Mouse (Mus musculus): ENCODE results near the gene Bcat1.
A peak's percentile ranks its signal among the peaks of the same experiment; 100 is the strongest.

Gene Bcat1

DNA sequence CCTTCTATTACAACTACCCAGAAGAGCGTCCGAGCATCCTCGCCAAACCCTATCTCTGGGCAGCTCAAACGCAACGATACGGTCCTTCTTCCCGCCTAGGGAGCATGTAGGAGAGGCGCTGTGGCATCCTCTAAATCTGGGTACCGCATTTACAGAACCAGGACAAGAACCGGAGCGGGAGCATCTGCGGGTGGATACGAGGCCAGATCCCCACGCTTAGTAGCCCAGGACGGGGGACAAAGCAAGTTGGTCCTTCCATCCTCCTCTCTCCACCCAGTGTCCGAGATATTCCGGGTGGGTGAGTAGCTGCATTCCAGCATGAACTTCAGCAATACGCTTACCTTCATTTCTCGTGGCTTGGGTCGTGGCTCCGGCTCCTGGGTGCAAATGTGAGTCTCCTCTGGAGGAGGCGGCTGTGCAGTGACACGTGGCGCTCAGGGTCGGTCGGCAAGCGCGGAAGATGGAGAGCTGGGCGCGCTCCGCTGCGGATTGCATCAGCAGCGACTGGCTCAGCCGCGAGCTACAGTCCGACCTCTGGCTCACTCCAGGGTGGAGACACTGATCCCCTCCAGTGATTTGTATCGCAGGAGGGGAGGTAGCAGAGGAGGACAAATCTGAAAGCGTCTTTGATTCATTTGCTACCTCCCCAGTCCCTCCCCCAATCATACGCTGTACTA lies at the start of gene Bcat1:
TSS of gene Bcat1 (minus strand) at position 637 of the 677 bp plus-strand sequence.
- DNase-seq = peak; percentile 84

- DNase-seq = peak; percentile 96
Measured at GRCm38 (mm10) chr6:145125591-145126113, 49.7 kb upstream of the Bcat1 start.

GRCm38 (mm10) chr6:145124621-145125020 lies 48.6 kb upstream of the Bcat1 start:
- no peak for DNase-seq

- DNase-seq = no peak
Measured at GRCm38 (mm10) chr6:145123136-145124060, 47.4 kb upstream of the Bcat1 start.

GRCm38 (mm10) chr6:145122423-145123059 lies 46.6 kb upstream of the Bcat1 start:
- DNase-seq = no peak

DNA sequence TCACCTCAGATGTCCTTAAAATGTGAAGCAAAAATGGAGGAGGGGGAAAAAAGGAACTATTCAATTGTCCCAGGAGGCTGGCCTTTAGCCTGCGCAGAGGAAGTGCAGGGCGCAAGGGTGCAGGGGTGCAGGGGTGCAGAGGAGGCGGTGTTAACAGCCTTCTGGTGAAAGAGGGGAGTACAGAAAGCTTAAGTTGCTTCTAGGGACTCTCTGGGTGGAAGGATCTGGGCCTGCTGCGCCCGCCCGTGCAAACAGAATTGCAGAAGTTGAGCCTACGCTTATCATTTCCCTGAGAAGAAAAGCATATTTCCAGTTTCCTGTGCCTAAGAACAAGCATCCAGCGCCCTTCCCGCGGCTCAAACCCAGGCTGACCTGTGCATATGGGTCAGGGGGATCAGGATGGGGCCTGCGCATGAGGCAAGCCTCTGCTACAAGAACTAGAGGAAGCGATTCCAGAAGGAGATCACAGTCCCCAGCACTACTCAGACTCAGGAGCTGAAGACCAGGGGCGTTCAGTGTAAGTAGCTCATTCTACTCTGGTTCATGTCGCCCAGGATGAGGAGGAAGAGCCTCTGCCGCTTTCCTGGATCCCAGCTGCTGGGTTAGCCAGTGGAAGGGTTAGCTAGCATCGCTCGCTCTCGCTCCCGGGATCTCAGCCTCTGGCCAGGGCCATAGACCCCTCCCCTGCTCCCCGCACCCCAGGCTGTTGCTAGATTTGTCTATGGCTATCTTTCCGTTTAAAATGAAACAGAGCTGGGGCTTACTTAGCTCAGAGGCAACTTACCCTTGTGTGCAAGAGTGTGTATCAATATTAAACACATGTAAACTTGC lies 45.8 kb upstream of the Bcat1 start:
- peak; percentile 97 for DNase-seq

DNA sequence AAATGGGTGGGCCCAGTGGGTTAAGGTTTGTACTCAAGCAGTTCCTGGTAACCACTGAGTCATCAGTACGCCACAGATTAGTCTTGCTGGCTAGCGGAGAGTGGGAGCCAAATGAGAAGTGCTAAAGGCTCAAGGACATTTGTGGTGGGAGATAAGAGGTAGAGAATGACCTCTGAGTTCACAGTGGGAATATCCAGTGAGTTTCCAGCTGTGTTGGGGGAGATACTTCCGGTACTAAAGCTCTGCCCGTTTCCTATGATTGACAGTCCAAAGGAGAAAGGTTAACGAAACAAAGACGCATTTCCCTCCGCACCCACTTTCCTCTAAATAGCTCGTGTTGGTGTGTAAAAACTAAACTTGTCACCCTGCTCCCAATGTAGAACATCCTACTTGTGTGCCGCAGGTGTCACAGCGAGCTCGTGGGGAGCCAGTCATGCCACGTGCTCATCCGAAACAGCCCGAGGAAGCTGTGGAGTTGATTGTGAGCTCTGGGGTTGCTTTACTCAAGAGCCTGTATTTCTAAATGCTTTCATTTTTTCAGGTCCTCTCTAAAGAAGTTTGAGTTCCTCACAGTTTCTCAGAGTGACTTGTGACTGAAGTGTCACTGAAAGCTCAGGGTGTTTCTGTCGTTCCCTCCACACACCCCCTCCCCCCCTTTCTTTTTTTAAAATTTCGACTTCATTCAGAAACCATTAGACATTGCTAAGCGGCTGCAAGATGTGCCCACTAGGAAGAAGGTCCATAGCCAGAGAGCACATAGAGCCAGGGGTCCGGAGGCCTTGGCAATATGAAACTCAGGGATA lies 45.0 kb upstream of the Bcat1 start:
- DNase-seq = peak; percentile 94

- no peak for DNase-seq
Measured at GRCm38 (mm10) chr6:145120086-145120485, 44.1 kb upstream of the Bcat1 start.

- no peak for DNase-seq
Measured at GRCm38 (mm10) chr6:145116098-145116672, 40.2 kb upstream of the Bcat1 start.

DNA sequence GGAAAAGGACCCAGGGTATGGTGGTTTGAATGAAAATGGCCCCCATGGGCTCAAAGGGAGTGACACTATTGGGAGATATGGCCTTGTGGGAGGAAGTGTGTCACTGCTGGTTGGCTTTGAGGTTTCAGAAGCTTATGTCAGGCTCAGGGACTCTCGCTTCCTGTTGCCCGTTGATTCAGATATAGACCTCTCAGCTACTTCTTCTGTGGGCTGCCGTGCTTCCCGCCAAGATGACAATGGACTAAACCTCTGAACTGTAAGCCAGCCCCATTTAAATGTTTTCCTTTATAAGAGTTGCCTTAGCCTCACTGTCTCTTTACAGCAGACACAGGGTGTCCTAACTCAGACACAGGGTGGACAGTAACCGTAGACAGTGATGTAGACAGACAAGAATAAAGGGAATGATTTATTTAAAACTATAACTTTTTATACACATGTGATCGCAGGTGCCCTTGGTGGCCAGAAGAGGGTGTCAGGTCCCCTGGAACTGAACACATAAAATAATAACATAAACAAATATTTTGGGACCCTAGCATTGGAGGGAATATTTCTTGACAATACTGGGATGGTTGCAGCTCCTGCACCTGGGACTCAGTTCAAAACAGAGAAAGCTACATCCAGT lies 39.6 kb upstream of the Bcat1 start, which contains the start of gene Lrmp:
TSS of gene Lrmp (plus strand) at position 178 of the 622 bp plus-strand sequence.
- DNase-seq = no peak

DNA sequence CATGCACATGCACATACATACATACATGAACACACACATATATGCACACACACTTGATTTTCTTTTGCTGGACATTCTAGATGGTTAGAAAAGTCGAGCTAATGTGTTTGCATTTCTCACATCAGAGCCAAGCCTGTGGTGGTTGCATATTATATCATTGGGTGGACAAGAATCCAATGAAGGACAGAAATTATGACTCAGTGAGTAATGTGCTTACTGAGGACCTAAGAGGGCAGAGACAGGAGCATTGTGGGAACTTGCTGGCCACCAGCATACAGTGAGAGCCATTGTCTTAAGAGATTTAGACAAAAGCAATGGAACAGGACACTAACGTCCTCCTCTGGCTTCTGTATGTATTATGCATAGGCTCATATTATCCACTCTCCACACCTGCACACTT lies 38.6 kb upstream of the Bcat1 start:
- no peak for DNase-seq

DNA sequence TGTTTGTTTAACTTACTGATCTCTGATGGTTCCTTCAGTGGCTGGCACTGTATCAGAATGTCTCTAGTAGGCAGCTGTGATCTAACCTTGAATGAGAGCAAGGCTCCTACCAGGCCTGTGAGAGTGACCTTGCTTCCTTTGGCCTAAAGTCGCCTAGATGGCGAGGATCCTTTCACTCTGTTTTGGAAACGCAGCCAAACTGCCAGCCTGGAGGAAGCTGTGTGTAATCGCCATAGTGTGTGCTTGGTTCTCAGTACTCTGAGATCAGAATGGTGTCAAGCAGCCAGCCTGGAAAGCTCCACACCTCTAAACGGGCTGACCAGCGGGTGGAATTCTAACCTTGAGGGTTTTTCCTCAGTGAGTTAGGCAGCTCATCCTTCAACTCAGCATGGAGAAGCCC lies 36.9 kb upstream of the Bcat1 start:
- DNase-seq = no peak

DNA sequence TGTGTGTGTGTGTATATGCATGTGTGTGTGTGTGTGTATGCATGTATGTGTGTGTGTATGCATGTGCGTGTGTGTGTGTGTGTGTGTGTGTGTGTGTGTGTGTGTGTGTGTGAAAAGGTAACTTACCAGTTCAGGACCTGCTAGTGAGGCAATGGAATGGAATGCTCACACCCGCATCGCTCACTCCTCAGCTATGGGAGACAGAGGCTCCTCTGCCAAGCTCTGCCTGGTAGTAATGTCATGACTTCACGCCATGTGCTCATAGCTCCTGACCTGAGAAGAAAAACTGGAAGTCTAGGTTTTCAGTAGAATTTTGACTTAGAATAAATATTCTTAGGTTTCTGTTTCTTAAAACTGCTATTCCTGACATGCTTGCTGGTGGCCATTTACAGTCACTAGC lies 34.8 kb upstream of the Bcat1 start:
- no peak for DNase-seq

- peak; percentile 57 for DNase-seq
Measured at GRCm38 (mm10) chr6:145106163-145106842, 30.3 kb upstream of the Bcat1 start.

DNA sequence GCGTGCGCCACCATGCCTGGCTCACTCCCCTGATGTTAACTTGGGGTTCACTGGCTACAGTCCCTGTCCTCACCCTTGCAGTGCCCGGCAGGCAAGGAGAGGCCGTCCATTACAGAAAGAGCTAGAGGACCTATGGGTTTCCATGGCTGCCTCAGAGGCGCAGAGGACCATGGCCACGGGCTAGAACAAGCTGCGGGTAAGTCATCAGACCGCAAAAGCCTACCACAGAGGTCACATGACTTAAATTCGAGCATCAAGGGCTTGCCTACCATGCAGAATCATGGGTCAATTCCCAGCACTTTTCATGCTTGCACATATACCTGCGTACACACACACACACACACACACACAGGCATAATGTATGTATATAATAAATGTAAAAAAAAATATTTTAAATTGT lies 29.5 kb upstream of the Bcat1 start:
- peak; percentile 82 for DNase-seq

- DNase-seq = peak; percentile 80
Measured at GRCm38 (mm10) chr6:145104241-145104939, 28.4 kb upstream of the Bcat1 start.

- no peak for DNase-seq
Measured at GRCm38 (mm10) chr6:145100923-145101322, 24.9 kb upstream of the Bcat1 start.

DNA sequence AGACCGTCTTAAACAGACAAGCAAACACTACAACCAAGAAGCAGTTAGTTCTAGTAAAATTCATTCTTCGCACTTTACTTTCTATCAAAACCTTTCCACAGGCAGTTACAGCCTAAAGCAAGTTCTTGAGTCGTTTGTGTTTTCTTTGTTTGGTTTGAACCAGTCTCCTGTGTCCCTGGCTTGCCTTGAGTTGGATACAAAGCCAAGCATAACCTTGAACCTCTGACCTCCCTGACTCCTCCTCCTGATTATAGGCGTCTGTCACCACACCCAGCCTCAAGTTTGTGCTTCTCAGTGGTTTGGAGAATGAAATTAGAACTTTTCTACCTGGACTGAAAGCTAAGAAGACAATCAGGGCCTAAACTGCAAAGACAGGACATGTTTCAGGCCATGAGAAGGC lies 18.4 kb upstream of the Bcat1 start:
- DNase-seq = no peak

DNA sequence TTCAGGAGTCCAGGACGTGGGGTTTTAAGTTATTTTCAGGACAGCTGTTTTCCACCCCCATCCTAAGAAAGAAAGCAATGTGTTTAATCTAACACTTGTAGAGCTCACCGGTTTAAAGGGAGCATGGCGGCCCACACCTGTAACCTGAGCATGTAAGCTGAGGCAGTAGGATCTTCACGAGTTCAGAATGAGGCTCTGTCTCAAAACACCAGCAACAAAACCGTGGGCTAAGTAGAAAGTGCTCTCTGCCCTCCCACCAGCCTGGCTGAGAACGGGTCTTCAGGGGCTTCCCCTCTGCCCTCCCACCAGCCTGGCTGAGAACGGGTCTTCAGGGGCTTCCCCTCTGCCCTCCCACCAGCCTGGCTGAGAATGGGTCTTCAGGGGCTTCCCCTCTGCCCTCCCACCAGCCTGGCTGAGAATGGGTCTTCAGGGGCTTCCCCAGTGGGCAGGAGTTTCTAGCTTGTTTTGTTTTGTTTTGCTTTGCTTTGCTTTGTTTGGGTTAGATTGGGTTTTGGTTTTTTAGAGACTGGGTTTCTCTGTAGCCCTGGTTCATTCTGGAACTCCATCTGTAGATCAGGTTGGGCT lies 17.1 kb upstream of the Bcat1 start:
- DNase-seq = peak; percentile 39

Measured in heart, adult 11 months (tissue).